Mouse (Mus musculus) CD8-positive naive resting alpha-beta T cell, adult 2 months (primary cell): ENCODE measurements at regions not wholly inside any gene's neighbourhood (a gene's known extent, or its start where the extent isn't known, plus 50 kb on each side); places are given as distances from the start of the nearest gene placed in this dataset.

ENCODE experiments used
- DNase-seq, 2 experiments: peaks; one replicate each; pipeline ENCODE4 v3.0.0; 2022; ENCODE audit warnings: low read depth in 2 of 2, low spot score in 2 of 2

DNA sequence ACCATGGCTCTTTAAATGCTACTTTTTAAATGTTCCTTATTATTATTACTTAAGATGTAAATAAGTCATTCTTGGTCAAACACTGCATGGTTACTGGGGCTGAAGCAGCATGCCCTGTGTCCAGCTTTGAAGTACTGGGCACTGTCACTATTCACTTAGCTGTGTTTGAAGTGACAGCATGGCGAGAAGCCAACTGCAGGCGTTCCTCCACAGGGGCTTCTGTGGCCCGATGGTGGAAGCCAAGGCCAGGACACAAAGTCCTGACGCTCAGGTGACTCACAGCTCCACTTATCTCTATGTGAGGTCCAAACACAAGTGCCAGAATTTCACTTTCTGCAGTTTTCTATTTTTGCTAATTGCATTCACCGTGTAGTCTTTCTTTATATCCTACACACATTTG, 65.3 kb downstream of the Cdca7 start:
- no peak for DNase-seq

DNA sequence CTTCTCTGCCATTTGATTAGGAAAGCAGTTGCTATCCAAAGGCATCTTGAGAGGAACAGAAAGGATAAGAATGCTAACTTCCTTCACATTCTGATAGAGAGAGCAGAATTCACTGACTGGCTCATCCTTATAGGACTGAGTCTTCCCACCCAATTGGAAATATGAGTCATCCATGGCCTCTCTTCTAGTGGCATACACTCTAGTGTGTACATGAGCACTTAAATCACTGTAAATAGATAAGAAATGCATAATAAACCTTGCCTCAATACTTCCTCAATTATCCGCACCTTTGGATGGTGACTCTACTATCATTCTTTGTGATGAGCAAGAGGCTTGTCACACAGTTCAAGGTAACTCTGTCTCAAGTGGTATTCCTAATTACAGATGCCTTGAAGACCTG, 69.5 kb downstream of the Cdca7 start:
- no peak for DNase-seq

DNA sequence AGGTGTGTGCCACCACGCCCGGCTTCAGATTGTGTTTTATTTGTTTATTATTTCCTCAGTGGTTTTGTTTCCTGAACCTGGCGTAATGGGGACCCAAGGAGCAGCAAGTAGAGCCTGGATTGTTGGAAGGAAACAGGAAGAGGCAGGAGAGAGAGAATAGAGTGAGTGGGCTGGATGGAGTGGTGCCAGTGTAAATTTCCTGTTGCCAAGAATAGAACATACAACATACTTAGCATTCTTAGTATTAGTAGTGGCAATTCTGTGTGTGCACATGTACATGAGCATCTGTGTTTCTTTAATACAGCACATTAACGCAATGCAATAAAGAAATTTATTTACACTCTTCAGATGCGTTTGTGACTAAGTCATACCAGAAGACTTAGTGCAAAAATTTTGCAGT, 70.5 kb downstream of the Cdca7 start:
- no peak for DNase-seq

DNA sequence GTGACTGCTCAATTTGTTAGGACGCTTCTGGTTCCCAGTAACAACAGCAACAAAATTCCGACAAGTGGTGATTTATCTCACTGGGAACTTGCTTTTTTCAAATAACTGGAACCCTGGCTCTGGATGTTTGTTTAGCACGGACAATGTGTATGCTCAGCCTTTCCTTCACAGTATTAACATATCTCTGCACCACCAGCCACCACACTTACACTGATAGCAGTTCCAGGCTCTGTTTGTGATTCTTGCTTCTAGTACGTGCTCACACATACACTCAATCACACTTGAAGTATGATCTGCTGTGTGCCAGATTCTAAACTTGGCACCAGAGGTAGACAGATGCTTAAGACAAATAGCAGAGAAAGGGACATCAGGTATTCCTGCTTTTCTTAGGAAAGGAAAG, 71.0 kb downstream of the Cdca7 start:
- DNase-seq, result no peak

DNA sequence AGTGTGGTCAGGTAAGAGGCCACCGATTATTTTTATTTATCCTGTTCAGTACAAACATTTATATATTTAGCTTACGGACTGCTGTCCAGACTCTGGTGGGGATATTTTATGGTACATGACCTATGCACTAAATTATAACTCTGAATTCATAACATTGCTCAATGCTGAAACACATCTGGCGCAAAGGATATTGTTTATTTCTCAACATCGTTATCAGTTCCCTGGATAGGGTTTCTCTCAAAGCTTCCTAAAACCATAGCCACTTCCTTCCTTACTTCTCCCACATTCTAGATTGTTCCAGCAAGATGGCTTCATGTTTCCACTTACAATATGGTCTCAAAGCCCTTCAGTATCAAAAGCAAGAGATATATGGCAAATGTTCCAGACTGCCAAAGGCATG, 75.3 kb downstream of the Cdca7 start:
- no peak for DNase-seq

DNA sequence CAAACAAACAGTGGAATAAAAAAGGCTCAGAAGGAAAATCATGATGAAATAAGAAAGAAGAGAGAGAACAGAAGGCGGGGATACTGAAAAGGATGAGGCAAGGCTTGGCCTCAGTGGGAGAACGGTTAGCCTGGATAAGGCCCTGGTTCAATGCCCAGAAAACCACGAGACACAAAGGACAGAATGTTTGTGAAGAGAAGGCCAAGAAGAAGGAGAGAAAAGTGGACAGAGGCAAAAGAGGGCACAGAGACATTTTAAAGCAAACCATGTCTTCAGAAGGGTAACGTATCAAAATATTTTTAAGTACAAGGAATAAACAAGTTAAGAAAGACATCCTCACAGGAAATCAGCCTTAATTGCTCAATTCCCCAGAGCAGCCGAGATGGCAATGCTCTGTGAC, 78.6 kb downstream of the Cdca7 start:
- DNase-seq, result no peak

DNA sequence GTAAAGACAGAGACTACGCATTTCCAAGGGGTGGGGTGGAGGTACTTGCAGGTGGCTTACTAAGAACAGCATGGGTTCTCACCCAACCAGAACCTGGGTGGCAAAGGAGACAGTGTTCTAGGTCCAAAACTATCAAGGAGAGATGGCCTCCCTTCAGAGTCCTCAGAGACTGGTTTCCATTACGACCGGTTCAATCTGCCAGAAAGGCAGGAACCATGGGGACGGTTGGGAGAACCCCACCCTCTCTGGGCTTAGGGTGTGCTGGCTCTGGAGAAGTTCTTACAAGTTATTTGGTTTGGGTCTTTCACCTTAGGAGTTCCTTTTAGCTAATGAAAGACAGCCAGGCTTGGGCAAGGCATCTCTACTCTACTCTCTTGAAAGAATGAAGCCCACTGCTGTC, 79.2 kb downstream of the Cdca7 start:
- DNase-seq, result no peak

DNA sequence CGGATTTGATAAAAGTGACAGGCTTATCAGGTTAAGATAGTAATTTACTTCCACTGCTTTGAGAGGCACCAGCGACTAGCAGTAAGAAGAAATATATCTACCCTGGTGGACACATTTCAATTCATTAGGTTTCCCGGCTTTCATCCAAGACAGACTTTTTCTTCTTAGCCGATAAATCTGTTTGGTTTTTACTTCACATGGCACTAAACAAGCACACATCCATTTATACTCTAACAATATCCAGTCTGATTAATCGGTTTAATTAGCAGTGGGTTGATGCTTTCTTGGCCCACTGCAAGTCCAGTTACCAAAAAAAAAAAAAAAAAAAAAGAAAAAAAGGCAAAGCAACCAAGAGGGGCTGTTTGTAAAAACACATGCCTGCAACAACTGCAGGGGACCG, 79.6 kb downstream of the Cdca7 start:
- no peak for DNase-seq

DNA sequence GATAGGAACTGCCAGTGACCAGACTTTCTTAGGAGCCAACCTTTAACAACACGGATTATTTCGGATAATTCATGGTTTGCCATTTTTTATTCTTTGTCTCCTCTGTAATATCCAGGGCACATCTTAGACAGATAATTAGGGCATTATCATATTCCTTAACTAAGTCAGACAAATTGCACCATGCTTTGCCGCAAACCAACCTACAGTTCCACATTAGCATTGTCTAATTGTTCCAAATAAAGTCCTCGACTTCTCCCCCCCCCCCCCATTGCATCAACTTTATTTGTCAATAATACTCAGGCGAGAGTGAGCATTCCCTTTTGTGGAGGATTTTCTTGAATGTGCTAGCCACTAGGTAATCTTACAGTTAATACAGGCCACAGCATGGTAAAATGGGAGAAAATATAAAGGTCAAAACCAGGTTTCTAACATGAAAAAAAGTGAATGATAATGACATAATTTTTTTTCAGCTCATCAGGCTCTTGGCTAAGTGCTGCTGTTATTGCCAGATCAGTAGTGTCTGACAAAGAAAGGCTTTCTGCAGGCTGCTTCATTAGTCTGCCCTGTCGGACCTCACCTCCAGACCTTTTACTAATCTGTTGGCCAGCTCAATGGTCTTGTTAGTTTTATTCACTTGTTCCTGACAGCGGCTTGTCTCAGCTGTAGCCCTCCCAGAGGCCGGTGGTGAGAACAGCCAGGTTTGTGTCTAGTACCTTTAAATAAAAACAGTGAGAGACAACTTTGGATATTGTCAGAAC, 80.3 kb downstream of the Cdca7 start:
- no peak for DNase-seq

DNA sequence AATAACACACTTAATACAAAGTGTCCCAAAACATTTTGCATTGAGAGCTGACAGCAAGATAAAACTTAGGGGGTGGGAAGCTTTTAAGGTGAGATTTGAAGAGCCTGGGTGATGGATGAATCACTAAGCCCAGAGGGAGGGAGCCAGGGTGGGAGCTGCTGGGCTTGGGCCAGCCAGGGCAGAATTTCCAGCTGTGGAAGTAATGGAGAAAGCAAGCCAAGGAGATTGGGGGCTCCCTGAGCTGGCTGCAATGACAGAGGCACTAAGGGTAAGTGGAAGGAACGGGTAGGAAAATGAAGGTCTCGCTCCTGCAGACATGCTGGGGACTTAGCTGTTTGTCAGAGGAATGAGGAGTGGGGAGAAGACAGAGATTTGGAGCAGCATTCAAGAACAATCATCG, 81.2 kb downstream of the Cdca7 start:
- no peak for DNase-seq

DNA sequence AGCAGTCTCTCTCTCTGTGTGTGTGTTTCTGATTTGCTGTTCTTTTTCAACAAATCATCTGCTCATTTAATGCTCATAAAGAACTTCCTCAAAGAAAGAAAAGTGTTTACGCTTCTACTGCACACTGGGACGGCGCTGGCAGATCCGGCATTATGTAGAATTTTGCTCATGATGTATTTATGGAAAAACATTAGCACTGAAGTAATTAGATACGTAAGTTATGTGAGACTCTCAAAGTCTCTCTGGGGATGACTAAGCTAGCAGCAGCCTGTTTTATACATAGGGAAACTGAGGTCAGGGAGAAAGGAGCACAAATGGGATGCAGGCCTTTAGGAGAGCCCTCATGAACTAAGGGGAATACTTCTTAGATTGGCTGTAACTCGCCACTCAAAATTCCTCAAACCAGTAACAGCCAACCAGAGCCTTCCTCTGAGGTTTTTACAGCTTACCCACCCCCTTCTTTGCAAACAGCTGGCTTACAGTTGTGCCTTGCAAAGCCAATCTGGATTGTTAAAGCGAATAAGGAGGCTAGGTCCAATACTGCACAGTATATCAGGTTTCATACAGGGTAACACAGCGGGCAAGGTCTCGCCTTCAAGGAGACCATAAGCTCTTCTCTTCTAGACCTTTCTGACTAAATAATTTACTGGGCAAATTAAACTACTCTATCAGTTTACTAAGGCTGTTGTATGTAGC, 81.8 kb downstream of the Cdca7 start:
- no peak for DNase-seq

DNA sequence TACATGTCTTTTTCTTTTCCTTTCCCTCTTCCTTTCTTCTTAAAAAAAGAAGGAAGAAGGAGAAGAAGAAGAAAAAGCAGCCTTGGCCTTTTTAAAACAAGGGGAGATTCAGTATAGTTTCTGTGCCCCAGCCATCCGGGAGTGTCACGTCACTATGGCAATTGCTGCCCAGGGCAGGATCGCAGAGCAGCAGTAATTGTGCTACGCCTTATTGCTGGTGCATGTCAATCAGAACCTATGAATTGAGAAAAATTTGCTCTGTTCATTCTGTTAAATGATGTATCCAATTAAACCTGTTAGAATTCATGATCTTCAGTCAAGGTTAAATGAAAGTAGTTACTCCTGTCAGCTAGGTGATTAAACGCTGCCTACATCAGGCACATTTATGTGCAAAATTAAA, 85.4 kb downstream of the Cdca7 start:
- DNase-seq, result no peak

DNA sequence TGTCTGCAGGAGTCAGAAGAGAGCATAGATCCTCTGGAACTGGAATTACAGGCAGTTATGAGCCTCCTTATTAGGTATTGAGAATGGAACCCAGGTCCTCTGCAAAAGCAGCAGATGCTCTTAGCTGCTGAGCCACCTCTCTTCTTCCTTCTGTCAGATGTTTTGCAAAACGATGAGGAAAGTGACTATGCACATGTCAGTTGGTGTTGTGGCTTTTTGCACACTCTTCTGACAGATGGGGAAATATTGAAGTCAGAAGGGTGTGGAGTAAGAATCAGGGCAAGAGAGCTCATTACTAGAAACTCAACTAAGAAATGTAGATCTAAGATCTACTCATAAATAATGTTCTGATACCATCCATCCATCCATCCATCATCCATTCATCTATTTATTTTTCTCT, 102.4 kb downstream of the Cdca7 start:
- DNase-seq, result no peak

DNA sequence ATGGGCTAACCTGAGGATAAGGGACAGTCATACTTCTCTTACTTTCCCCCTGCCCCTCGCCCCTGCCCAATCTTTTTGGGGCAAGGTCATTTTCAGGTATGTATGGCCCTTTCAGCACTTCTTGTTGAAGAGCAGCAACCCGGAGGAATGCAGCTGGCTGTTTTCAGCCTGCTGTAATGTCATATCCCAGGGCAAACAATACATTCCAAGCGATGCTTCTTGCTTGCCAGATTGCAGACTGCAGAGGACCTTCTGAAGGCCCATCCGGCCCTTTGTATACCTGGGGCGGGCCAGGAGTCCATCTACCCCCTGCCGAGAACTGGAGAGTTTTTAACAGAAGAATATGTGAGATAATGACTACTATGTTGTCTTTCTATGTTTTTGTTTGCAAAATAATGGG, 105.2 kb downstream of the Cdca7 start:
- DNase-seq, result no peak

DNA sequence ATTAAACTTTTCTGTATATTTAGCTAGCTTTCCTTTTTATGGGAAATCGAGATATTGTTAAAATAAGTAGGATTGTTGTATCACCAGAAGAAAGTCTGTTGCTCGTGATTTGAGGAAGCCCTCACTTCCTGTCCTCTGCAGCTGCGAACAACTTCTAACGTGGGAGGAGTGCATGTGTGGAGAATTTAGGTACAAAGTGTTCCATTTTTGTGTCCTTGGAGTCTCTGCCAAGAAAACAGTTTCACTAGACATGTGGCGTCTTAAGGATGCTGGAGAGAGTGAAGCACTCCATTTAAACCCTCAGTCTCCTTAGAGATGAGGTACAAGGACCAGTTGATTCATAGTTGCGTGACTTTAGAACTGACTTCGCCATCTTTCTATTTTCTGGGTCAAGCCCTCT, 112.9 kb downstream of the Cdca7 start:
- no peak for DNase-seq

DNA sequence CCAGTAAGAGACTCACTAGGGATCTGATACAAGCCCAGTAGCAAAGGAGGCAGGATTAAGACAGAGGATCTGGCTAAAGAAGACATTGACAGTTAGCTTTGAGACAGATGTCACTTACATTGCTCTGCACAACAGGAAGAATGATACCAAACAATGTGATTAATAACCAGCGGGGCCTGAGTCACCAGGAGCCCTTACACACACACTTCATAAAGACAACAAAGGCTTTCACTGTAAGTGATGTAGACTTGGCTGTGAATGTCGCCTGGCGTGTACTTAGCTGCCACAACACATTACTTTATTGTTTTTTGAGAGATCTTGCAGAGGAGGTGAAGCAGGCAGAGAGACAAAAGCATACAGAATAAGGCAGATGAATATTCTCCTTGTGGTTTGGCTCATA, 116.1 kb downstream of the Cdca7 start:
- DNase-seq, result no peak

DNA sequence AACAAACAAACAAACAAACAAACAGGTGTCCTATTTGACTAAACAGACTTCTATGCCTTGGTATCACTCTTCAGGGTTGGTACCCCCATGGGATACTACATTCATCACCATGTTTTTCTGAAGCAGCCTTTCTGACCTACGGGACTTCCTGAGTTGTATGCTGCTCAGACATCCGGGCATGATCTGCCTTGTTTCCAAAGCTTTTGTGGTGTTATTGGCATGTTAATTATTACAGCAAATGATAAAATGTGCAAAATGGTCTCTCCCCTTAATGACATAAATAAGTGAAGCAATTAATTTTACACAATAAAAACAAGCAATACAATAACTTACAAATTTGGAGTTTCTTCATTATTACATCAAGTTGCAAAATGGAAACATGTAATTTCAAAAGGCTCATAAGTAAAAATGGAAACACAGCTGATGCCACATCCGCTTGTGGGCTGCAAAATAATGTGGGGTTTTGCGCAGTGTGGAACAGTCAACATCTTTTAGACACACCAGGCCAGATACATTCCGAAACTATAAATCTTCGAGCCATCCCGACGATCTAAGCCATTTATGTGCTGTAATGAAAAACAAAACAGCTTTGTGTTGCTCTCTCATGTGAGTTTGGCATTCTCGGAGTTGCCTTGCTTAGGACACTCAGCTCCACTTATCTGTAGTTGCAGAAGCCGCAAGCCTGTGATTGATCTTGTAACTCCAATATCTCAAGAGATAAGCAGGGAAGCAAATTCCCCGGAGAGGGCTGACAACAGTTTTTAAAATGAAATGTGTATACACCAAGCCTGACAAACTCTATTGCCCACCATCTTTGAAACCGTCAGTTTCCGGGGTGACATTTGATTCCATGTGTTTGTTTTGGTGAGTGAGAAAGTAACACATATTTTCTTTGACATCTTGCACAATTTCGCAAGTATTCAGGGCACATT, 121.3 kb downstream of the Cdca7 start:
- DNase-seq, result no peak

DNA sequence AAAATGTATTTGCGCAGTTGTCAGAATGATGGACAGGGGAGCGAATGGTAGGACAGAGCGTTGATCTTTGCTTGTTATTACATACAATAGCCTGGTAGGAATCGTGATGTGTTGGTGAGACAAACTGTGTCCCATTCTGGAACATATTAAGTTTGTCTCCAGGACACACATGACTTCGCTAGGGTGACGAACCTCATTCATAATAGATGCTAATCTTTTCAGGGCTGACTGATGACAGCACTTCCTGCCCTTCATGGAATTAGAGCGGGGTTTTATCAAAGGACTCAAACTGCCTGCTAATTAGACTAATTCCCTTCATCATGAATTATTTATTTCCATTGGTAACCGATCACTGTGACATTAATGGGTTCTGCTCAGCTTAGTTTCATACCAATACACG, 122.0 kb downstream of the Cdca7 start:
- DNase-seq, result no peak

DNA sequence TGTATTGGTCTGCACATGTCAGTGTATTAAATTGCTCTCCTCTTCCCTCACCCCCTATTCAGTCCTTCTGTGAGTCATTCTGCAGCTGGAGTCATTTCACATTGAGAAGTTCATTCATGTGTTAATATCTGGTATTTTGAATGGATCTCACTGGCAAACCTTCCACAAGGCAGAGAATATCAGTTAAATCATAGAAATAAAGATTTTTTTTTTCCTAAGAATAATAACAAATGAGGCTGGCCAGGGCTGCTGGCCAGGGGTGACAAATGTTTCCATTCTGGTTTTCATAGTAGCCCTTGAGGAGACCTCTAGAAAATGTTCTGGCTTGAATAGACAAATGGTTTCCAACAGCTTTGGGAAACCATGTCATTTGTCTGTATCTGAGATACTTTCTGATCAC, 124.8 kb downstream of the Cdca7 start:
- no peak for DNase-seq

DNA sequence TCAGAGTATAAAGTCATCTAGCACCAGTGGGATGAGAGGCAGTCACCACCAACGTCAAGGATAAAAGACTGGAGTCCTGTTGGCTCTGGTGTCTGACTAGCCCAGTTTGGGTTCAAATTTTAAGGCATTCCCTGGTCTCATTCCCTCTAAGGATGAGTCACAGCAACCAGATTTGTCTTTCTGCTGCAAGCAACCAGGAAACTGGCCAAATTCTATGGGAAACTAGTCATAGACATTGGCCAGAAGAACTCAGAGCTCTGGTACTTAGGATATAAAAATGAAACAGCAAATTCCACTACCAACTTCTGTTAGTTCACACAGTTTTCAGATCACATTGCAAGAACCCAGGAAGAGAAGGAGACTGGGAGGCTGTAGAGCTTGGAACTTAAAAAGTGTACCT, 126.2 kb downstream of the Cdca7 start:
- DNase-seq, result no peak

DNA sequence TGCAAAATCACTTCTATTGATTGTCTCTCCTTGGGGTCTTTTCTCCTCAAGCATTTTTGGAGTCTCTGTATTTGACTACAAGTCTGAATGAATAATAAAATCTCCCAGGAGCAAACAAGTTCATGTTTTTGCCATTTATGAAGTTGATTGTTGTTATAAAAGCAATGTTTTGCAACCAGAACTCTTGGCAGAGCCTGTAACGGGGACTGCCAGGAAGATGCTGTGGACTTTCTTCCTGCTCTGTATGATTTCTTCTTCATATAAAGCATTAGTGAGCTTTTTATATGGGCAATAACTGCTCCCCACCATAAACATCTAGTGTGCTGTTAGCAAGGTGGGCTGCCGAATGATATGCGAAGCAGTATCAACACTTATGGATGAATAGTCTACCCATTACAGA, 136.3 kb downstream of the Cdca7 start:
- DNase-seq, result no peak

DNA sequence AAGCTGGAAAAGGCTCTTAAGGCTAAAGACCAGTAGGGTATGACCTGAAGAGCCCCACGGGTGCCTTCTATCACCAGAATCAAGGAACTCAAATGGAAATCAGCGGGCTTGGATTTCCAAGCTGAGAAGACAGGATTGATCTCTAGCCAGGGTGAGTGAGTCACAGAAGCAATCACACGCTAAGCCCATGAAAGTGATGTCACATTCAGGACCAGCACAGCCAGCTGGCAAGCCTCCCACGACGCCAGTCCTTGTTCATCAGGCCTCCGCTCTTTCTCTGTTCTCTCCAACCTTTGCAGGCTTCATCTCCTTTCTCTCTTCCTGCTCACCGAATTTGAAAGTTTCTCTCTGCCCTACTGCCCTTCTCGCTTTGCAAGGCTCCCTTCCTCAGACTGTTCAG, 138.3 kb downstream of the Cdca7 start:
- no peak for DNase-seq
